Mouse (Mus musculus) heart, embryonic 10.5 days (tissue): ENCODE measurements around the gene Ripply2. TPM values are rescaled to one million over a fixed set of nuclear protein-coding genes. Genes with fewer than 3 reads are reported as not detected.

Source experiments
- DNase-seq: peaks from one replicate; pipeline ENCODE4 v3.0.0-alpha.2; 2017; ENCODE audit warnings: low spot score
- H3K27ac ChIP-seq: fragments of 300-500 bp; sonication (generic); 2 replicates; pipeline ENCODE4 v1.5.1; 2016; ENCODE audit warnings: mild to moderate bottlenecking
- H3K27me3 ChIP-seq: fragments of 300-500 bp; sonication (generic); 2 replicates; pipeline ENCODE4 v1.6.1; 2016; ENCODE audit warnings: mild to moderate bottlenecking; ENCODE audit not compliant: poor library complexity, insufficient read depth, severe bottlenecking
- H3K36me3 ChIP-seq: fragments of 300-500 bp; sonication (generic); 2 replicates; pipeline ENCODE4 v1.6.1; 2016; ENCODE audit warnings: mild to moderate bottlenecking, moderate library complexity
- H3K4me1 ChIP-seq: fragments of 300-500 bp; sonication (generic); 2 replicates; pipeline ENCODE4 v1.6.1; 2016; ENCODE audit warnings: mild to moderate bottlenecking
- H3K4me3 ChIP-seq: fragments of 300-500 bp; sonication (generic); 2 replicates; pipeline ENCODE4 v1.5.1; 2016; ENCODE audit warnings: mild to moderate bottlenecking, moderate library complexity
- H3K9me3 ChIP-seq: fragments of 300-500 bp; sonication (generic); 2 replicates; pipeline ENCODE4 v1.6.1; 2016; ENCODE audit warnings: mild to moderate bottlenecking, moderate library complexity
- WGBS: fragments of 180-500 bp; shearing (Covaris S2); methylation state at CpG from one replicate; pipeline ENCODE4 v1.1.7; 2016; 5-methylcytosine and 5-hydroxymethylcytosine counted together
- polyA plus RNA-seq: library from polyadenylated mRNA; unstranded; fragments of >200 nt; fragmentation: Nextera tagmentation; extraction: Ambion mirVana; gene quantifications from 2 replicates; pipeline ENCODE4 v1.2.1, GENCODE M21; 2016

Gene Ripply2
- polyA plus RNA-seq, 1 experiment from 2014 or later, result 0.29 TPM

DNA sequence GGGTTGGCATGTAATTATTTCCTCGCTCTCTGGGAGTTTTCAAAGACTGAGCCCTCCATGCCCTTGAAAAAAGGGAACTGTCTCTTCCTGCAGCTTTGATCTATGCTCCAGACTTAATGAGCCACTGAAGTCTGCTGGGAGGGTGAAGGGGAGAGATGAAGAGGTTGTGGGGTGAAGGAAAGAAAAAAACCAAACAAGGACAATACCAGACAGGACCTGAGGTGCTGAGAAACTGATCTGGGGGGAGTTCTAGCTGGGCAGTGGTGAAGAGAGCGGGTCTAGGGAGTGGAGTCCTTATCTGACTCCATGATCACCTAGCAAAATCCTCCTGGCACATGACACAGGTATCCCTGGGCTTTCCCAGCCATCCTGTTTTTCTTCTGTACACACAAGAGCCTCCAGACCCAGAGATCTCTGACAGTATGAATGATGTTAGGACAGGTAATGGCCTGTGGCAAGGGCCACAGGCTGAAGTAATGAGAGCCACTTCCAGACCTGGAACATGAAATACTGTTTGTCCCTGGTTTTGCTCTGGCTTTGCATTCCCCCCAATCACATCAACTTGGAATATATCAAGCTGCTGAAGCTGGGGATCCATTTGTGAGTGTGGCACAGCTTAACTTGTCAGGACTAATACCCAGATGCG lies 18.2 kb upstream of the Ripply2 start:
- H3K4me1 ChIP-seq, result peaks cover under 1% of the 10 kb centered on the region; the same call in 1 of the 2 replicates
- no peak overlapping the region for H3K27ac ChIP-seq
- no peaks in the 10 kb centered on the region for H3K27me3 ChIP-seq
- H3K9me3 ChIP-seq, result no peaks in the 10 kb centered on the region
- DNase-seq, result no peak
- 73% methylated on average over 3 of the region's 3 CpGs for WGBS
- H3K36me3 ChIP-seq, result no peaks in the 10 kb centered on the region
- H3K4me3 ChIP-seq, result no peak overlapping the region

DNA sequence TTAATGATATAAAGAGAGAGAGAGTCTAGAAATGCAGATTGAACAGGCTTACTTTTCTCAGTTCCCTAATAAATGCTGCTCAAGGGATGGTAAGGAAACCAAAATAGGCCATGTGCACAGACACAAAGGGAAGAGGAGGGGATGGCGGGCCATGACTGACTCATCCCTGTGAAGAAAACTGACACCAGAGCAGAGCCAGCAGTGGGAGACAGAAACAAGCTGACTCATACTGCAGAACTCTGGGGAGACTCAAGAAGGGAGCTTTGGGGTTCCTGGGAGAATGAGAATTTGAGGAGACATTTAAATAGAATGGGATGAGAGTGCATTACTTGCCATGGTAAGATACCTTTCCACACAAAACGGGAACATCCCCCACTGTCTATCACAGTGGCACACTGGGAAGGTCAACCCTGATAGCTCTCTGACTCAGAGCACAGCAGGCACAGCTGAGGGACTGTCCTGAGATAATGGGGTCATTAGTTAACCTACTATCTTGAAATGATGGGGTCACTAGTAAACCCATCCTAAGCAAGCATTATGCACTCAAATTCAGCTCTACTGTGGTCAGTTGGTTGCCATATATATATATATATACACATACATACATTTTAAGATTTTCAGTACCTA lies 15.3 kb upstream of the Ripply2 start:
- WGBS, result 34% methylated on average over 2 of the region's 2 CpGs
- Histone ChIP-seq H3K27ac (no peak overlapping the region), H3K27me3 (no peaks in the 10 kb centered on the region), H3K36me3 (no peaks in the 10 kb centered on the region), H3K9me3 (no peaks in the 10 kb centered on the region), H3K4me3 (no peak overlapping the region), H3K4me1 (peaks cover 6% of the 10 kb centered on the region)
- DNase-seq, result no peak

DNA sequence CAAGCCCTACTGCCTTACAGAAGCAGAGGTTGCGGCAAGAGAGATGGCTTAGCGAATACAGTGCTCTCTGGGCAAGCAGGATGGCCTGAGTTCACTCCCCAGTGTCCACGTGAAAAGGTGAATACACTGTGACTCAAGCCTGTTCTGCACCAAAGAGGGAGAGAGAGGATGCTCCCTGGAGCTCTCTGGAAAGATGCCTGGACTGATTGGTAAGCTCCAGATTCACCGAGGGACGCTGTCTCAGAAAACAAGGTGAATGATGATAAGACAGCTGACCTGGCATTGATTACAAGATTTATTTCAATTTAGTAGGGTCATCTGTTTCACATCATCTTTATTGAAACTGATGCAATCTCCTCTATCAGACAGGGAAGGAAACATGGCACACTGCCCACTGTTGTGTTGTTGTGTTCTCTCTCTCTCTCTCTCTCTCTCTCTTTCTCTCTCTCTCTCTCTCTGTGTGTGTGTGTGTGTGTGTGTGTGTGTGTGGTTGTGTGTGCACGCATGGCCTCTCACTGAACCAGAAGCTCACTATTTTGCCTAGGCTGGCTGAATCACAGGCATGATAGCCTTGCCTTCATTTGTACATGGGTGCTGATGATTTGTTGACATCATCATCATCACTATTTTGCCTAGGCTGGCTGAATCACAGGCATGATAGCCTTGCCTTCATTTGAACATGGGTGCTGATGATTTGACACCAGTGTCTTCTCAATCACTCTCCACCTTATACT lies 10.5 kb upstream of the Ripply2 start:
- Histone ChIP-seq H3K4me3 (no peak overlapping the region; the same call in 1 of the 2 replicates), H3K9me3 (no peaks in the 10 kb centered on the region), H3K27me3 (no peaks in the 10 kb centered on the region), H3K36me3 (no peaks in the 10 kb centered on the region), H3K27ac (no peak overlapping the region), H3K4me1 (peaks cover 14% of the 10 kb centered on the region)
- no peak for DNase-seq
- WGBS, result 68% methylated on average over 6 of the region's 6 CpGs

DNA sequence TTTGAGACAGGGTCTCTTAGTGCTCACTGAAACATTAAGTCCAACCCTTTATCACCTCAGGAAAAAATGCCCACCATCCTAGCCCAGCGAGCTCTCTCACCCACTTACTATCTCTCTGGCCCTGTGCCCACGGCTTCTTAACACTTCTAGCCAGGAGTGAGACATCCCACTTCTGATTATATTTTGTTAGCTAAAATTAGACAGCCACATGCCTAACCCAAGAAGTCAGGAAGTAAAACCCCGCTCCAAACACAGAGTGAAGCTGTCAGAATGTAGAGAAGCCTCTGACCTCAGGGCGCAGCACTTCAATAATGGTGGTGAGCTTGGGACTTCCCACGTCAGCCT lies 9.9 kb upstream of the Ripply2 start:
- H3K27ac ChIP-seq, result peak overlapping the region; percentile 59; the same call in 1 of the 2 replicates
- 21% methylated on average over 5 of the region's 5 CpGs for WGBS

DNA sequence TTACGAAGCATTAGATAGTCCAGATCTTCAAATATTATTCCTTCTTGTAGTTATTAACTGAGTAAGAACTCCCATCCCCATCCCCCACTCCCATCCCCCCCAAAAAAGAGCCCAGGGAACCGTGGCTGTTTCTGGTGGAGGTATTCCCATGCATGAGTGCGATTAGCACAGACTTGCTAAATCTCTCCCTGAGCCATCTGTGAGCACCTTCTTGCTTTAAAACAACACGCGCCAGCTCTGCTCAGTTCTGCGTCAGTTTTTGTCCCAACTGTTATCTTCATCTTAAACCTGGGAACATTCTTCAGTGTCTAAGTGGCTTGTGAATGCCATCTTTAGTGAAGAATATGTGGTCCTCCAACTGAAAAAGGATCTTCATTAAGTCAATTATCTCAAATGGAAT lies 6.8 kb upstream of the Ripply2 start:
- peaks cover 5% of the 10 kb centered on the region; the same call in 1 of the 2 replicates for H3K27me3 ChIP-seq
- no peak for DNase-seq
- H3K36me3 ChIP-seq, result no peaks in the 10 kb centered on the region
- WGBS, result 58% methylated on average over 6 of the region's 6 CpGs
- H3K4me3 ChIP-seq, result no peak overlapping the region
- peaks cover 14% of the 10 kb centered on the region for H3K4me1 ChIP-seq
- H3K27ac ChIP-seq, result no peak overlapping the region
- no peaks in the 10 kb centered on the region for H3K9me3 ChIP-seq

More for the DNA sequence above, 9.9 kb upstream of the Ripply2 start:
- H3K4me1 ChIP-seq, result peaks cover 14% of the 10 kb centered on the region
- no peaks in the 10 kb centered on the region for H3K27me3 ChIP-seq
- no peaks in the 10 kb centered on the region for H3K9me3 ChIP-seq
- H3K36me3 ChIP-seq, result no peaks in the 10 kb centered on the region
- H3K4me3 ChIP-seq, result no peak overlapping the region
- peak; percentile 76 for DNase-seq

DNA sequence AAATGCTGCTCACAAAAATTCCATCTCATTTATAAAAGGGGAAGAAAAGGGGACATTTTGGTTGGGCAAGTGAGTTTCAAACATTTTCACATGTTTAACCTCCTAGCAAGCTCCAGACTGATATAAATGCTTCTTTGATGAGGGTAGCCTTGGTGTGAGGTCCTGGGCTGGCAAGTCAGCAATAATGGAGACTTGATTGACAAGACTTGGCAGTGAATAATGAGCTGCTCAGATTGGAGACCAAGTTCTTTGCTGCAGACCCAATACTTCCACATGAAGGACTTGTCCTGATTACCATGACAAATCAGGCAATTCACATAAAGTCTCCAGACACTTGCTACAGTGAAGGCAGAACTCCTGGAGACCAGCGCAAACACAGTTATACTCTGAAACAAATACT lies 6.4 kb upstream of the Ripply2 start:
- no peaks in the 10 kb centered on the region for H3K9me3 ChIP-seq
- no peak for DNase-seq
- H3K27me3 ChIP-seq, result peaks cover 9% of the 10 kb centered on the region; the same call in 1 of the 2 replicates
- no peaks in the 10 kb centered on the region for H3K36me3 ChIP-seq
- H3K27ac ChIP-seq, result no peak overlapping the region
- H3K4me1 ChIP-seq, result peaks cover 14% of the 10 kb centered on the region
- H3K4me3 ChIP-seq, result no peak overlapping the region
- 94% methylated on average over 1 of the region's 1 CpGs for WGBS

DNA sequence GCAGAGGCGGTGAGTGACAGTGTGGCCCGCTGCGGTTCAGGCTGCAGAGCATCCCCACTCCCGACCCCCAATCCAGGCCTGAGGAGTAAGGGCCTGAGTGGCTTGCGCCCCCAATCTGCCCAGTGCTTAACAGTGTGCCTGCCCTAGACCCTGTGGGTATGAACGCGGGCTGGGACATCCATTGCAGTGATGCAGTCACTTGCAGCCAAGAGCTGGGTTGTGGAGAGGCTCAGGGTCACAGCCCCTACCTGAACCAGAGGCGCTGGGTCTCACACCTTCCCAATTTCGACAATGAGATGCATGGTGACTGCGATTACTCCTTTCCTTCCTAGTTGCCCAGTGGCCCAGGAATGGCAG lies 579 bp downstream of the Ripply2 start:
- peaks cover 6% of the 10 kb centered on the region; the same call in 1 of the 2 replicates for H3K4me1 ChIP-seq
- no peak for DNase-seq
- no peaks in the 10 kb centered on the region for H3K9me3 ChIP-seq
- H3K36me3 ChIP-seq, result no peaks in the 10 kb centered on the region
- under 1% methylated on average over 10 of the region's 10 CpGs for WGBS
- no peak overlapping the region for H3K27ac ChIP-seq
- peak overlapping the region; percentile 69 for H3K4me3 ChIP-seq
- peaks cover 49% of the 10 kb centered on the region for H3K27me3 ChIP-seq

DNA sequence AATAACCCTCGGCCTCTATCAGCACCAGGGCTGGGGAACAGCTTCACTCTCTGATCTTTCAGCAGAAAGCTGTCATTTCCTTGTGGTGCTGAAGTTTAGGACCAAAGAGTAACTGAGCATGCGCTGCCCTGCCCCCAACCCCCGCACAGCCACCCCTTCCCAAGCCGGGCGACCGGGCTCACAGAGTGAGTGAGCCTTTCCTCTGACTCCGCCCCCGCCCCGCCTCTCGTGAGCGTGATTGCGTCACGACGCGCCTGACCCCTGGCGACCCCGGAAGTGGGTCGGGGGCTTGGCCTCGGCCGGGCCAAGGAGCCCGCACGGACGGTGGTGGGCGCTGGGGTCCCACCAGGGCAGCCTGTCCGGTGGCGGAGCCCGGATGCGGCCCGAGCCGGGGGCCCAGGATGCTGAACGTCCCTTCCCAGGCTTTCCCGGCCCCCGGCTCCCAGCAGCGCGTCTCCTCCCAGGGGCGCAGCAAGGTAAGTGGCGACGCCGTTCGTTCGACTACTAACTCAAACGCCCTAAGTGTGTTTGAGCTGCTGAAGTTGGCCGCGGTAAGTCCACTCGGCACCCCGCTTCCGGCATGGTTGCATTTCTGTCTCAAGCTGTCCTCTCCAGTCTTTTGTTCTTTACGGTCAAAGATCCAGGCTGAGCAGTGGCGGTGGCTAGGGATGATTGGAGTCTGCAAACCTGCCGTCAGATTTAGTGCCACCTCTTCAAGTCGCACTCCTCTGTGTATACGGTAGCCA lies 6.6 kb downstream of the Ripply2 start, which contains the start of gene Cyb5r4:
TSS of gene Cyb5r4 (plus strand) at position 237 of the 746 bp plus-strand sequence.
- H3K27me3 ChIP-seq, result peaks cover 11% of the 10 kb centered on the region
- peaks cover 15% of the 10 kb centered on the region for H3K4me1 ChIP-seq
- no peaks in the 10 kb centered on the region for H3K9me3 ChIP-seq
- H3K4me3 ChIP-seq, result peak within 1 kb of the TSS; percentile 81
- H3K27ac ChIP-seq, result peak within 1 kb of the TSS; percentile 91
- under 1% methylated on average over 52 of the region's 52 CpGs for WGBS
- DNase-seq, result peak; percentile 98
- H3K36me3 ChIP-seq, result no peaks in the 10 kb centered on the region

DNA sequence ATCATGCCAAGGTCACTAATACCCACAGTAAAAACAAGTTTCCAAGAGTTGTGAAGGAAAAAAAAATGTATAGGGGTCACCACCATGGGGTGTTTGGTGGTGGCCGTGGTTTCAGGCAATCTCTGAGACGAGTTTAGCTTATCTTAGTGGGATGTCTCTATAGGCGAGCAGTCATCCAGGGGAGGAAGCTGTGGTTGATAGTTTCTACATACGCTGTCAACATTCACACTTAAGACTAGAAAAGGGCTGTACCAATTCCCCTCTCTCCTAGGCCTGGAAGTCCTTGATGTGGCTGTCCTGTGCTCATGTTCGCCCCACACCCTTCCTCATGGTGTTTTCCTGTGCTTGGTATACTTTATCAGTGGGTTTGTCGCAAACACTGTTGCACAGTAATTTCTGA lies 10.4 kb downstream of the Ripply2 start:
- Histone ChIP-seq H3K36me3 (no peaks in the 10 kb centered on the region), H3K27ac (no peak overlapping the region), H3K4me3 (no peak overlapping the region), H3K9me3 (no peaks in the 10 kb centered on the region), H3K4me1 (peaks cover 15% of the 10 kb centered on the region), H3K27me3 (no peaks in the 10 kb centered on the region)
- whole genome bisulfite sequencing, result 55% methylated on average over 6 of the region's 6 CpGs
- no peak for DNase-seq

DNA sequence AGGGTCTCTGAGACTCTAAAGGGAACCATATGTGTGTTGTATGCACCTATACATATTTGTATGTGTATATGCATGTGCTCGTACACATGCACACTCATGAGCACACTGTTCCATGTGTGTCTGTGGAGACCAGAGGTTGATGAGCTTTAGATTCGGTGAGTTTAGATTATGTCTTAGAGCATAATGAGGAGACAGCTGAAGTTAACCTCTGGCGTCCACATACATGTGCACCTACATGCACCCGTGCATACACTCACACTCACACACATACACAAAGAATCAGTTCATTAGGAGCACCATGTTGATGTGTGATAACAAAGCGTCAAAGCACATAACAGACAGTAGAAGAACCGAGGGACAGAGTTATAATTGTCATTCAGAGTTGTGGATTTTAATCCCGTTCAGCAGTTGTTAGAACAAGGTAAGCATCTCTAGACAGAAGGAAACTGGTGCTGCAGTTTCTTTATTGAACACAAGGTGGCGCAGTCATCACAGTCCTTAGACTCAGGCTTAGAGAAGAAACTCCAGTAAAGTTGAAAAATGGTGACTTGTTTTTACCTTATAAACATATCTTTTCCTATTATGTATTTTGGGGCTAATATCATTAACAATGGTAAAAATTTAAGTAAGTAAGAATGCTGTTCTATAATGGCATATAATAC lies 12.2 kb downstream of the Ripply2 start:
- Histone ChIP-seq H3K4me1 (peaks cover 4% of the 10 kb centered on the region; the same call in 1 of the 2 replicates), H3K36me3 (no peaks in the 10 kb centered on the region), H3K4me3 (no peak overlapping the region), H3K27ac (no peak overlapping the region), H3K9me3 (no peaks in the 10 kb centered on the region), H3K27me3 (no peaks in the 10 kb centered on the region)
- 44% methylated on average over 8 of the region's 8 CpGs for WGBS
- DNase-seq, result no peak

DNA sequence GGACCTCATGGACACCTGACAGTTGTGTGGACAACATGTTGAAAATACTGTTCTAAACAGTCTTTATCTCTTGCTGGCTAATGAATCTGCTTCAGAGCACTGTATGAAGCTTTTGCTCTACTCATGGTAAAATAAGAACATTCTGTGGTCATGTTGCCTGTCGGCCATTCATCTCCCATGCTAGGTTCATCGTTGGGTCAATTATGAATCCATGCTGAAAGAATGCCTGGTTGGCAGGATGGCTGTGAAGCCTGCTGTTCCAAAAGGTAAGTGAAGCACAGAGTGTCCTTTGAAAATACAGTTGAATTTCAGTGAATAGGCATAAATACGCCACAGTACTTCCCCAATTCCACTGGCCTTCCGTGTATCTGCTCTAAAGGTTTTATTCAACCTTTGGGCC lies 16.9 kb downstream of the Ripply2 start:
- Histone ChIP-seq H3K27ac (no peak overlapping the region), H3K9me3 (no peaks in the 10 kb centered on the region), H3K27me3 (no peaks in the 10 kb centered on the region), H3K36me3 (peaks cover 6% of the 10 kb centered on the region; the same call in 1 of the 2 replicates), H3K4me3 (no peak overlapping the region), H3K4me1 (no peaks in the 10 kb centered on the region)
- WGBS, result 90% methylated on average over 4 of the region's 4 CpGs
- no peak for DNase-seq

DNA sequence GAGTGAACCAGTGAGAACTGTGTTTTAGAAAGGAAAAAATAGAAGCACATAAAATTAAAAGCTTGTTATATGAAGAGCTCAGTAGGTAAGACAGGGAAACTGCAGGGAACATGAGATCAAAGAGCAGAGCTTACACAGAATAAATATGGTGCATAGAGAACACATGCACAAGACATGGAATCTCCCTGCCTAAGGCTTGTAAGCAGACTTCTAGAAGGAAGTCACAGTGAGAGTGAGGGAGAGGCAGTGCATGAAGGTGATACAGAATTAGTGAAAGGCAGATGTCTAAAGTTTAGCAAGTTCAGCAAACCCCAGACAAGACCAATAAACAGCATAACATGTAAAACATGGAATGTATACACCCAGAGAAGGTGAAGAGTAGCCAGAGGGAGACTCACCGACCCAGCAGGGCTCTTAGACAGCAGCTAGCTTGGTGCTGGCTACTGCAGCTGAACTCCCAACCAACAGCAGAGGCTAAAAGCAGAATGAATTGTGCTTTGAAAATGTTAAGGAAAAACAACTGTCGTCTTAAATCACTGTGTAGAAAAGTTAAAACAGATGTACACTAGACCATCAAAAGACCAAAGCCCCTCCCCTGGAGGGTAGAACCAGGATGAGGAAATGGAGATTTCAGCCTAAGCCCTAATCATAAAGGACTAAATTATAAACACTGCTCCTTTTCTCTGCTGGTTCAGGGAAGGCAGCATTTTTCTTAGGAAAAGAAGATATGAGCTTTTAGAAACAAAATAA lies 19.7 kb downstream of the Ripply2 start:
- Histone ChIP-seq H3K36me3 (peaks cover 6% of the 10 kb centered on the region; the same call in 1 of the 2 replicates), H3K27me3 (no peaks in the 10 kb centered on the region), H3K27ac (no peak overlapping the region), H3K4me1 (no peaks in the 10 kb centered on the region), H3K9me3 (no peaks in the 10 kb centered on the region), H3K4me3 (no peak overlapping the region)
- no peak for DNase-seq
- WGBS, result 67% methylated on average over 2 of the region's 2 CpGs
